Mouse (Mus musculus) bone marrow, adult 2 months (tissue): ENCODE measurements around the gene Coro1c. TPM values are rescaled to one million over a fixed set of nuclear protein-coding genes. Genes with fewer than 3 reads are reported as not detected.

Experiments used
- H3K27ac ChIP-seq: fragments of 200-500 bp; 2 replicates; pipeline ENCODE4 v1.5.1; 2012; ENCODE audit warnings: low read depth, mild to moderate bottlenecking, control low read depth, inconsistent platforms, low read length; ENCODE audit not compliant: control insufficient read depth, poor library complexity, insufficient read depth
- H3K4me1 ChIP-seq: fragments of 200-500 bp; 2 replicates; pipeline ENCODE4 v1.6.1; 2011; ENCODE audit warnings: low read length; ENCODE audit not compliant: control insufficient read depth, insufficient read depth
- H3K4me3 ChIP-seq: fragments of 200-500 bp; replicated peaks from 2 replicates; pipeline ENCODE3; 2011; ENCODE audit warnings: mild to moderate bottlenecking, low read depth, low read length, control low read depth; ENCODE audit not compliant: control insufficient read depth
- CTCF ChIP-seq: fragments of 200-500 bp; IDR thresholded peaks from 2 replicates; pipeline ENCODE4 v1.5.1; 2011; ENCODE audit warnings: low read length, control low read depth; ENCODE audit not compliant: control insufficient read depth, insufficient read depth
- POLR2A ChIP-seq: fragments of 200-500 bp; IDR thresholded peaks from 2 replicates; pipeline ENCODE4 v1.6.1; 2011; ENCODE audit warnings: low read depth, mild to moderate bottlenecking, control low read depth, low read length, borderline replicate concordance; ENCODE audit not compliant: control insufficient read depth
- WGBS: fragments of 180-500 bp; shearing (Covaris S2); methylation state at CpG from one replicate; pipeline ENCODE4 v1.1.7; 2018; 5-methylcytosine and 5-hydroxymethylcytosine counted together
- polyA plus RNA-seq: library from polyadenylated mRNA; stranded (reverse); fragments of >200 nt; gene quantifications from 2 replicates; pipeline ENCODE4 v1.2.4, GENCODE M21; 2011; ENCODE audit warnings: low replicate concordance; ENCODE audit not compliant: missing spikeins, insufficient read depth, insufficient read length

The Coro1c gene
- polyA plus RNA-seq, 1 experiment: 52.7 TPM

DNA sequence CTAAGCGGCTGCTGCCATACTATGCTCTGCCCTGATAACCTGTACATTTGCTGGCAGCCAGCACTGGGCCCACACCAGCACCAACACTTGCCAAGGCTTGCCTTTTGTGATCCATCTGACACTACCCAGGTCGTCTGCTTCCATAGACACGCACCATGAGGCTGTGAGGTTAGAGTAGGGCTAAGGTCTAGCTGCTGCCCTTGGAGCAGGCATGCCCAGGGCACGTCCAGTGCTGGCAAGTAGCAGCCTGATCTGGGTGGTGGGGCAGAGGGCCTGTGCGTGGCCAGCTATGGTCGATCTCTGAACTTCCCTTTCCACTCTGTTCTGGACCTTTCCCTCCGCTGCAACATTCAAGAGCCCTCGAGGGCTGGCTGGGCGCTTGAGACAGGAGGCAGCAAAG is 65.7 kb downstream of the Coro1c start:
- TF ChIP-seq POLR2A (0 out of 2 replicates have a peak, but pooled peaks have one; percentile 42), CTCF (no peak)
- peaks cover 12% of the 10 kb centered on the region for H3K4me1 ChIP-seq
- peak overlapping the region; percentile 7 for H3K4me3 ChIP-seq
- H3K27ac ChIP-seq: peak overlapping the region; percentile 93
- 56% methylated on average over 9 of the region's 9 CpGs for WGBS

GRCm38 (mm10) chr5:113842244-113842643 is 66.3 kb downstream of the Coro1c start:
- no peak for TF ChIP-seq POLR2A
- TF ChIP-seq CTCF: no peak
- peaks cover 14% of the 10 kb centered on the region for H3K4me1 ChIP-seq
- peak overlapping the region; percentile 93 for H3K27ac ChIP-seq
- H3K4me3 ChIP-seq: no peak overlapping the region
- 33% methylated on average over 9 of the region's 9 CpGs for WGBS

DNA sequence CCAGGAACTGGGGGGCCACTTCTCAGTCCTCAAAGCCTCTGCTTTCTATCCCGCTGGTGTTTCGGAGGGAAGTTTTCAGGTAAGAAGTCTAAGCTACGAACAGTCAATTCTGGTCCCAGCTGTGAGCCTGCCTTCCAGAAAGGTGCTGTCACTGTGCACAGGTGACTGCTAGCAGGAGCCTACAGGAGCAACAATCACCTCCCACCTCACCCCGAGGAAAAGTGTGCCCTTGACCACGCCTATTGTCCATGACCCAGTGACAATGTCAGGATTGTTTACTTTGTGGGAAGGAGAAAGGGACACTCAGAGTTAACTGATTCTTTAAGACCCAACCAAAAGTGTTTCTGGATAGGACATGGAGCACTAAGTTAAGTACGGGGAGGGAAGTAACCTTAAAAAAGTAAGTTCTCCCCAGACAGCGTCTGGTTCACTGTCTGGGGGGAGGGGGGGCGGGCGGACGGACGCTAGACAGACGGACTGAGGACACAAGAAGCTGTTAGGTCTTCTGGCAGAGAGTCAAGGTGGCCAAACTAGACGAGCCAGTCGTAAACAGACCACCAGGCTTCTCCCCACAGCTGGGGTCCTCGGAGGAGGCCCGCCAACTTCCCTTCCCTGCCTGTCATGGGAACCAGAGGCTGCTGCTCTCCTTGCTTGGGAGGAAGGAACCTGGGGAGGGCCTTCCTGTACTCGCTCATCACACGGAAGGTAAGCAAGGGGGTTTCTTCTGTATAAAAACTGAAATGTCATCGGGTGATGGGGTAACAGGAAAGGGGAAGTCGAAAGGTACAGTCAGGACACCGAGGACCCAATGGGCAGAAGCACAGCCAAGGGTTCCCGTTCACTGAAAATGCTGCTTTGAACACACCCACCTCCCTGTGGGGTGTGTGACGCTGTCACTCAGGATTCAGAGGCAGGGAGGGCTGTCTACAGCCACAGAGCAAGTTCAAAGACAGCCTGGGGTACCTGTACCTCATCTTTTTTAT is 67.0 kb downstream of the Coro1c start:
- no peak for TF ChIP-seq POLR2A
- TF ChIP-seq CTCF: no peak
- WGBS: 29% methylated on average over 23 of the region's 23 CpGs
- Histone ChIP-seq H3K4me1 (peaks cover 13% of the 10 kb centered on the region), H3K27ac (peak overlapping the region; percentile 93), H3K4me3 (no peak overlapping the region)

DNA sequence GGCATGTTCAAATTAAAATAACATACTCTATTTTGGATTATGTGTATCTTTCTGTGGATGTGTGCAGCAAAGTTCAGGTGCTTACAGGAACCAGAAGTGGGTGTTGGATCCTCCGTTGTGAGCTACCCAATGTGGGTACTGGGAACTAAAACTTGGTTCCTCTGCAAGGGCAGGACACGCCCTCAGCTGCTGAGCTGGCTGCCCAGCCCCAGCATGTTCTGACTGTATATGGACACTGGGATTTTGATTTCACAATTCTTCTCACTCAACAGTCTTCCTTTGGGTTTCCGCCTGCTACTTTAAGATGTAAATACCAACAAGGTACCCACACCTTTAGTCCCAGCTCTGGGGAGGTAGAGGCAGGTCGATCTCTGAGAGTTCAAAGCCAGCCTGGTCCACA is 68.1 kb downstream of the Coro1c start:
- peaks cover 13% of the 10 kb centered on the region for H3K4me1 ChIP-seq
- no peak overlapping the region for H3K4me3 ChIP-seq
- WGBS: 40% methylated on average over 4 of the region's 4 CpGs
- TF ChIP-seq CTCF (no peak), POLR2A (no peak)
- peak overlapping the region; percentile 52 for H3K27ac ChIP-seq

DNA sequence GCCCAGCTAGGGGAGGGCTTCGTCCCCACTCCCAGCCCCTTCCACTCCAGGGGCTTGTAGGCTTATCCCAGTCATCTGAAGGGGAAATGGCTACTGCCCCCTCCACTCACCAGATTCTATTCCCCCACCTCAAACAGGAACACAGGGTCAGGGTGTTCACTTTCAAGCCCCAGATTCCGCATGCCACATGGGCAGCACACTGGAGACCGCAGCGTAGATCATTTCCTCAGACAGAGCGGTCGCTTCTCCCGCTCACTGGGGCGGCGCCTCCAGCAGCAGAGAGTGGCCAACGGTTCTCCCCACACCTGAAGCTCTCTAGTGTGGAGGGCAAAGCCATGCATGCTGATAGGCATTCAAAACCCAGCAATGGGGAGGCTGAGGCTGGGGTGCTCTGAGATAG is 71.6 kb downstream of the Coro1c start:
- TF ChIP-seq POLR2A (no peak), CTCF (no peak)
- no peak overlapping the region for H3K4me3 ChIP-seq
- H3K27ac ChIP-seq: peak overlapping the region; percentile 66
- WGBS: 22% methylated on average over 10 of the region's 10 CpGs
- H3K4me1 ChIP-seq: peaks cover 6% of the 10 kb centered on the region

GRCm38 (mm10) chr5:113833316-113833947 is 75.1 kb downstream of the Coro1c start:
- peaks cover 9% of the 10 kb centered on the region for H3K4me1 ChIP-seq
- no peak overlapping the region for H3K4me3 ChIP-seq
- WGBS: 31% methylated on average over 16 of the region's 16 CpGs
- H3K27ac ChIP-seq: peak overlapping the region; percentile 53; the same call in 1 of the 2 replicates
- TF ChIP-seq CTCF (no peak), POLR2A (no peak)

GRCm38 (mm10) chr5:113832490-113832901 is 76.1 kb downstream of the Coro1c start, which contains the start of gene Selplg:
Gene Selplg, minus strand, starts transcription at chr5:113832644.
- WGBS: 31% methylated on average over 8 of the region's 8 CpGs
- no peak for TF ChIP-seq CTCF
- peak; percentile 87 for TF ChIP-seq POLR2A
- Histone ChIP-seq H3K27ac (peak within 1 kb of the TSS; percentile 77), H3K4me1 (peaks cover 9% of the 10 kb centered on the region), H3K4me3 (peak within 1 kb of the TSS; percentile 58)

GRCm38 (mm10) chr5:113831741-113832140 is 76.8 kb downstream of the Coro1c start:
- H3K27ac ChIP-seq: peak overlapping the region; percentile 55
- peak overlapping the region; percentile 57 for H3K4me3 ChIP-seq
- TF ChIP-seq CTCF (no peak), POLR2A (no peak)
- peaks cover 7% of the 10 kb centered on the region; the same call in 1 of the 2 replicates for H3K4me1 ChIP-seq
- WGBS: 56% methylated on average over 3 of the region's 3 CpGs
